30 mouse cellular contexts compared by ENCODE assay signal in the genomic region with DNA sequence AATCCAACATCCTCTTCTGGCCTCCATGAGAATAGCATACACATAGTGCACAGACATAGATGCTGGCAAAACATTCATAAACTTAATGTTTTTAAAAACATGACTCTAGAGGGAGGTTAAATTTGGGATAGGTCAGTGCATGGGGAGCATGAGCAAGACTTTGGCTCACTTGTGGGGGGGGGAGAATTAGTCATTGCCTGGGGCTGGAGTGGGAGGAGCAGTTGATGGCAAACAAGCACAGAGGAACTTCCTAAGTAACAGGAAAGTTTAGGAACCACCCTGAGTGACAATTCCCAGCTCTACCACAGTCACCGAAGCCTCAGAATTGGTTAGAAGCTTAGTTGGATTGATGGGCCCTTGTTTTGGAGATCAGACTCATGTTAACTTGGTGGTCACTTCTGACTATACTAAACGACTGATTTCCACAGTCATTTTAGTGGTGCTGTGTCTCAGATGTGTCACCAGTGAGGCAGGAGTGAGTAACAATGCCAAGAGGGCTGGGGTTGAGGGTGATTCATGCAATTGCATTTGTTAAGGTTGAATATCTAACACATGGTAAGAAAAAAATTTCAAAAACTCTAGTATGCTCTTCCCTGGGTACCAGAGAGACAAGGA. TPM values are rescaled to one million over a fixed set of nuclear protein-coding genes. Genes with fewer than 3 reads are reported as not detected.
DNase-seq lines count a peak whose midpoint lies in the region.
"Had no signal": no experiment of that assay in that cellular context is flagged by ENCODE, and none has a peak within 500 bp of the region (broad histone marks: within the 10 kb centered on the region; RNA-seq: fewer than 3 reads in every experiment).

No protein-coding gene starts in this region.

- peaks cover 3% of the 10 kb centered on the region for H3K4me1 ChIP-seq in forebrain, embryonic 10.5 days

- no peak overlapping the region for H3K27ac ChIP-seq in forebrain, embryonic 10.5 days
- H3K27ac ChIP-seq: heart, embryonic 10.5 days; heart, embryonic 15.5 days; kidney, embryonic 15.5 days; left cerebral cortex, adult 2 months; limb, embryonic 13.5 days; neural tube, embryonic 13.5 days had no signal

- H3K9me3 ChIP-seq in forebrain, embryonic 10.5 days, result no peaks in the 10 kb centered on the region
- H3K9me3 ChIP-seq: G1E; heart, embryonic 10.5 days; heart, embryonic 15.5 days; kidney, embryonic 15.5 days; limb, embryonic 13.5 days; neural tube, embryonic 13.5 days had no signal

- H3K27me3 ChIP-seq in forebrain, embryonic 10.5 days (ENCODE audit: poor library complexity, severe bottlenecking), result peaks cover 9% of the 10 kb centered on the region
- H3K27me3 ChIP-seq: heart, embryonic 15.5 days; limb, embryonic 13.5 days; neural tube, embryonic 13.5 days had no signal

- no peaks in the 10 kb centered on the region for H3K36me3 ChIP-seq in forebrain, embryonic 10.5 days (replicated peaks)
- H3K36me3 ChIP-seq: G1E; heart, embryonic 10.5 days; heart, embryonic 15.5 days; kidney, embryonic 15.5 days; limb, embryonic 13.5 days; neural tube, embryonic 13.5 days had no signal

- WGBS in forebrain, embryonic 10.5 days, result 73% methylated on average over 2 of the region's 2 CpGs

- H3K4me3 ChIP-seq in forebrain, embryonic 10.5 days, result no peak overlapping the region
- H3K4me3 ChIP-seq: heart, embryonic 10.5 days; heart, embryonic 15.5 days; kidney, embryonic 15.5 days; left cerebral cortex, adult 2 months; limb, embryonic 13.5 days; neural tube, embryonic 13.5 days had no signal

- DNase-seq in adrenal gland, adult 8-10 months, result peak; percentile 50
- no peak for DNase-seq in adrenal gland, postnatal 25 days
- DNase-seq in Muller cell, postnatal 12 days (ENCODE audit: inconsistent ontology term), result peak; percentile 77
- peak; percentile 43 to 52 for DNase-seq in adrenal gland, postnatal 36 days
- DNase-seq in natural killer cell, adult 2 months (ENCODE audit: low spot score in 2 of 2), result no peak
- DNase-seq in forebrain, embryonic 10.5 days (ENCODE audit: extremely low spot score, low spot score), result no peak
- DNase-seq in cerebellum, adult 18-20 months, result no peak
- DNase-seq: cerebellum, adult 2 months; cerebellum, postnatal 14 days; kidney, adult 18-20 months; kidney, postnatal 25 days; lung, postnatal 36 days; thymus, adult 2 months; thymus, postnatal 36 days had no signal

RNA-seq across cellular contexts. Expression of a gene that starts 22.1 kb away (rescaled TPM):
- 1 to 10 TPM; 4.3 to 7.0 (median 4.9) TPM for total RNA-seq in adrenal gland, adult 8-10 months (2022)
- 0.48 and 1.3 TPM in 2 replicates for total RNA-seq in adrenal gland, postnatal 25 days (2021)
- total RNA-seq in adrenal gland, postnatal 36 days (2021), result 1 to 10 TPM; 1.1 to 1.6 TPM
- polyA plus RNA-seq in forebrain, embryonic 10.5 days (2016; fragmentation: Nextera tagmentation; extraction: Ambion mirVana), result not detected in 2 replicates
- total RNA-seq: gastrocnemius, adult 8-10 months; heart, postnatal 25 days; megakaryocyte, adult 5-6 weeks had no signal
- polyA plus RNA-seq: forebrain, embryonic 16.5 days; G1E; heart, embryonic 10.5 days; heart, embryonic 15.5 days; intestine, embryonic 14.5 days; liver, embryonic 11.5 days; liver, embryonic 16.5 days; lung, embryonic 16.5 days; midbrain, embryonic 11.5 days had no signal

Comparison
In these comparisons a context has a peak if more than half of its experiments do, and no peak if none do; other contexts are left out.
1. DNase-seq: peak in adrenal gland, adult 8-10 months (single experiment), Muller cell, postnatal 12 days (single experiment) and adrenal gland, postnatal 36 days (2 of 2); none in adrenal gland, postnatal 25 days (single experiment), natural killer cell, adult 2 months (0 of 2), forebrain, embryonic 10.5 days (single experiment) and cerebellum, adult 18-20 months (0 of 2).